Mouse (Mus musculus): ENCODE measurements around the gene Ice2. TPM values are rescaled to one million over a fixed set of nuclear protein-coding genes. Genes with fewer than 3 reads are reported as not detected.

The Ice2 gene
- polyA plus RNA-seq, 1 experiment = 8.0 TPM

DNA sequence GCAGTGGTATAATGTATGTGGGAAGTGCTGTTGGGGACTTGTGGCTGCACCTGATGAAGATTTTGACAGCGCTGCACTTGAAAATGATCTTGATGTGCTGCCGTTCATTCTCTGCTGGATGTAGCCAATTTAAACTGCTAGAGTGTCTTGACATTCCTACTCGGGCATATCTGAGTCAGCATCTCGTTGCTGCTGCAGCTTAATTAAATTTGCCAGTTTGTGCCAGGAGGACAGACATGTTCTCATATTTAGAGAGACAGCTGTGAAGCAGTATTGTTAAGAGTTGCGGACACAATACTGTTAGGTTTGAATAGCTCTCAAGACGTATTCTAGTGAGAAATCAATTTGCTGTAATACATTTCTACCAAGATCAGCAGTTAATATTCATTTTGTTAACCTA lies 7.0 kb downstream of the Ice2 start:
- no peak for DNase-seq (ENCODE audit: low spot score)

GRCm38 (mm10) chr9:69419476-69419875 lies 21.8 kb downstream of the Ice2 start:
- no peak for DNase-seq (ENCODE audit: low spot score)

DNA sequence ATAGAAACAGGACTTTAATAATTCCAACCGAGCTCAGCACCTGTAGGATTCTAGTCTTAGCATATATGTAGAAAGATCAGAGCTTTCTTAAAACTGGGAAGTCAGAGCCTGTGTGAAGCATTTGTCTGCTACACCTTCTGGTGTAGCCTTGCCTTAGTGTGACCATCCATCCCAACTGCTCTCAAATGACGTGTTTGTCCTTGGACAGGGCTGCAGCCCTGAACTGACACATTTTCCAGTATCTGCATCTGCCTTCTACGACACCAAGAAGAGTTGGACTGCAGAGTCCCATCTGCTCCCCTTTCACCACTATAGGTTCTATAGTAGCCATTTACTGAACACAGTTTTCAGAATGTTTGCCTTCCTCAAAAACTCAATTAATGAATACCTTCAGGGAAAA lies 32.8 kb downstream of the Ice2 start:
- no peak for DNase-seq (ENCODE audit: low spot score)

DNA sequence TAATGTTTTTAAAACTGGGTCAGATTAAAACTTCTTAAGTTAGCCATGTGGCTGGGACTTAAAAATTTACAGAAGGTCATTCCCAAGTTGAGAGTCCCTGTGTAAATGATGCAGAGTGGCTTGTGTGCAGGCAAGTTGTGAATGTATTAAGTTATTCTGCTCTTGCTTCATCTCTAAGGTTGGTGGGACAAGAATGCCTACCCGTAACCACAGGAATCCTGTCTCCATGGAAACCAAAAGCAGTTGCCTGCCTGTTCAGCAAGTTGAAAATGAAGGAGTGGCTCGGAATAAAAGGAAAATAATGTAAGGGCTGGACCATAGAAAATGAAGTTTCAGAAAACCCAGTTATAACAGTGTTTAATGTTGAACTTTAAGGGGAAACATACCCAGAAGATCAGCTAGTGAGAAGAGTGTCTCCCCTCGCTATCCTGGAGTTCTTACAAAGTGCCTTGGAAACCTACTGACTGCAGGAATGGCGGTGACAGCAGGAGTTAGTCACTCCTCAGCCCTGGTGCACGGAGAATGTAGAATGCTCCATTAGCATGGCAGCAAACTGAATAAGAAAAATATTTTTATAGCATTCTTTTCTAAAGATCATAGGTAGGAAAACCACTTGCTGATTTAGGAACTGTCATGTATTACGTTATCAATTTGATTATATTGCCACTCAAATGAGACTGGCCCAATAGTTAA lies 34.3 kb downstream of the Ice2 start:
- DNase-seq (ENCODE audit: low spot score) = no peak

- no peak for DNase-seq (ENCODE audit: low spot score)
Measured at GRCm38 (mm10) chr9:69435194-69435593, 37.5 kb downstream of the Ice2 start.

- no peak for DNase-seq (ENCODE audit: low spot score)
Measured at GRCm38 (mm10) chr9:69435662-69436061, 38.0 kb downstream of the Ice2 start.

- no peak for DNase-seq (ENCODE audit: low spot score)
Measured at GRCm38 (mm10) chr9:69439805-69440357, 42.2 kb downstream of the Ice2 start.

DNA sequence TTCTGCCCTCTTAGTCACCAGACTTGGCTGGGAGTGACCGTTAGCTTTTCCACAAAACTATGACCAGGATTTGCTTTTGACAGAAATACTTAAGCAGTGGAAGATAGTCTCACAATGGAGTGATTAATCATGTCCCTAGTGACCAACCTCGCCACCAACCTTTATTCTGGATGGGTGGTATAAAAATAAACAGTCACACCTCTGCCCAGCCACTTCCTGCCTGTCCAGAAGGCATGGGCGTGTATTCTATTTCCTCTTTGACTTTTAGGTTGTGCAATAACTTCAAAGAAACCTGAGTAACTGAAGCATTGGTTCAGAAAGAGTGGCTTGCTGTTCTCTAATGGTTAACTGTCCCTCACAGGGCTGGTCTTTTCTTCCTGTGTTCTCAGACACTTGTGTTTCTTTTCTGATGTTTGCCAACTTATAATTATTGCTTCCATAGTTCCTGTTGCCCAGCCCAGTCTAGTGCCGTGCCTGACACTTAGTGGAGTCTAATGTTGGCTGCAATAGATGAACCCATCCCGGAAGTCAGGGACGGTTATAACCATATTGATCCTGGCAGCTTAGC lies 44.8 kb downstream of the Ice2 start:
- no peak for DNase-seq (ENCODE audit: low spot score)

DNA sequence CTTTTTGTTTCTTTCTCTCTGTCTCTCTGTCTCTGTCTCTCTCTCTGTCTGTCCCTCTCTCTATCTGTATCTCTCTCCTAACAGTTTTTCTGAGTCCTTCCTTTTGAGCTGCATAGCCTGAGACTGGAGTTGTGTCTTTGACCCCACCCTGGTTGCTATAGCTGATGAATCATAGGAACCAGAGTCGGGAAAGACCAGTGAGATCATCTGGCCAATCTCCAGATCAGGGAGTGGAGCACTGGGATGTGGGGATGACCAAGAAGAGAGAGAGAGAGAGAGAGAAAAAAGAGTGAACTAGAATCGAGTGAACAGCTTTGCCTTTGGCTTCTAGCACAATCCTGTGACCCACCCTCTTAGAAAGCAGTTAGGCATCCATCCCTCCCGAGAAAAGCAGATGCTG lies 45.5 kb downstream of the Ice2 start:
- DNase-seq (ENCODE audit: low spot score) = no peak

DNA sequence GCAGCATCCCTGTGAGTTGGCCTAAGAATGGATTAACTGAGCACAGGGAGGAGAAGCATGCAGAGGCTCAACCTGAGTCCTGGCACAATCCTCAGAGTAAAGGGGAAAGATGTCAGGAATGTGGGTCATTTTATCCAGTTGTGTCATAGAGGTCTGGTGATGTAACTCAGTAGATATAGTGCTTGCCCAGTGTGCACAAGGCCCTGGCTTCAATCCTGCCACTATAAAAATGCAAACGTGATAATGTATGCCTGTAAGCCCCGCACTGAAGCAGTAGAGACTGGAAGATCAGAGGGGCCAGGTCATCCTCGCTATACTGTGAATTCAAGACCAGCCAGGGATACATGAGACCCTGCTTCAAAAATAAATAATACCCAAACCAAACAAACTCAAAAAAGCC lies 51.1 kb downstream of the Ice2 start:
- no peak for DNase-seq (ENCODE audit: low spot score)

DNA sequence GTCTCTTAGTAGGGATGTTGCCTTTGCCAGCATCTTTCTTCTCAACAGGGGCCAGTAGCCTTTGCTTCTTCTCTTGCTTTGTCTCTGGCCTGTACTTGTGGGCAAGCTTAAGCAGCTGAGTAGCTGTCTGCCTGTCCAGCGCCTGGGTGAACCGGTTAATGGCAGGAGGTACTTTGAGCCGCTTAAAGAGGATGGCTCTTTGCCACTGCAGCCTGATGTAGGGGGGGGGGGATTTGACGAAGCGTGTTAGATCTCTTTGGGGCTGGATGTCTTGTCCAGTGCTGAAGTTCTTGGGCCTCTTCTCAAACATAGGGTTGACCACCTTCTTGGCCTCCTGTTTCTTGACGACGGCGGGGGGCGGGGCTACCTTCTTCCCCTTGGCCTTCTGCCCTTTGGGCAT lies 52.9 kb downstream of the Ice2 start:
- DNase-seq (ENCODE audit: low spot score) = no peak

GRCm38 (mm10) chr9:69451886-69452810 lies 54.4 kb downstream of the Ice2 start:
- no peak for DNase-seq (ENCODE audit: low spot score)

GRCm38 (mm10) chr9:69453066-69453900 lies 55.6 kb downstream of the Ice2 start, which contains the start of gene Anxa2:
Gene Anxa2 (plus strand): TSS chr9:69453620.
- peak; percentile 90 for DNase-seq (ENCODE audit: low spot score)

GRCm38 (mm10) chr9:69453901-69454666 lies 56.4 kb downstream of the Ice2 start:
- DNase-seq (ENCODE audit: low spot score) = no peak

DNA sequence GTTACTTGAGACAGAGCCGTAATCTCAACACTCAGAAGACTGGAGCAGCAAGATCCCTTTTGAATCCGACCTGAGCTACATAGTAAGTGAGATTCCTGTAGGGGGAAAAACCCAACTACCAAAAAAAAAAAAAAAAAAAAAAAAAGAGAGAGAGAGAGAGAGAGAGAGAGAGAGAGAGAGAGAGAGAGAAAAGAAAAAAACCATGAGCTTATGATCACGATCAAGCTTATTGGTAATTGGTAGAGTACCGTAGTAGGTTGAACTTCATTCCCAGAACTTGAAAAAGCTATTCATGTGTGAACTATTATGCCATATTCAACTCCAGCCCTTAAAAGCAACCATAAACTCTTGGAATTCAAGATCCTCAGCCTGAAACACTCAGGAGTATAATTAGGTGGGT lies 57.0 kb downstream of the Ice2 start:
- no peak for DNase-seq (ENCODE audit: low spot score)

DNA sequence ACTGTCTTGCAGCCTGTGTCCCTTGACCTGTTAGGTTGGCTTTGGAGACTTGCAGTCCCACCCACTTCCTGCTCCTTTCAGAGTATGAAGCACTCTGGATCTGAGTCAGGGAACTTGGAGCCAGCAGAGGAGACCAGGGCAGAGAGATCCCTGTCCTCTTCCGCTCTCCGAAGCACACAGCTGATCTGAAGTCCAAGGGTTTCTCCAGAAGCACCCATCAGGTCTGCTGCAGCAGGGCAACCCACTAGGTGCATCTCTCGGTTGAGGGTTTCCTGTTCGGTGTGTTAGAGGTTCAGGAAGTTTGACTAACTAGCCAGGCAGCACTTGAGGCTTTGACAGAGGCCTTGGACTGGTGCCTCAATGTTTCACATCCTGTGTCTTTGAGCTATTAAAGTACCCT lies 57.7 kb downstream of the Ice2 start:
- DNase-seq (ENCODE audit: low spot score) = no peak

DNA sequence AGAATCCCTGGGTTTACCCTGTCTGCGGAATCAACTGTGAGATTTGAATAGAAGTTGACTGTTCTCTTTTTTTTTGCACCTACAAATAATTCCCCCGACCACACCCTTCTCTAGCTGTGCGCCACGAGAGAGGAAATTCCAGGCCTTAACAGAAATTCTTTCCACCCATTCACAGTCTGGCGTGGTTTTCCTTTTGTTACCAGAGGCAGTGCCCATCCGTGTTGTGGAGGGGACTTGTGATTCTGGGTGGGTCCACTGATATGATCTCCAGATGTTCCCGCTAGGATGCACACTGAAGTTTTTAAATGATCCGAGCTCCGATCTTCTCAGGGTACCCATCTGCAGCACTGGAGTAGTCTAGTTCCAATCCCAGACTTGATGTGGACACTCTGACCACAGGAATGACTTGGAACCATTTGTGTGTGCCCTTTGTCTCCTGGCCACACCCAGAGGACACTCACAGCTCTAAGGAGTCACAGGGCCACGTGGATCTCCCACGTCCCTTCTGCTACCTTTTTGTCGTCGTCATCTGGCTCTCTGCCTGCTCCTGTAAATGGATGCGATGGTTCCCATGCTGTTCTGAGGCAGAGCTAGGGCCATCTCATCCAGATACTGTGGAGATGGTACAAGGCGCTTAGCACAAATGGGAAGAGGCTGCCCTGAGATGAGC lies 58.8 kb downstream of the Ice2 start:
- no peak for DNase-seq (ENCODE audit: low spot score)

DNA sequence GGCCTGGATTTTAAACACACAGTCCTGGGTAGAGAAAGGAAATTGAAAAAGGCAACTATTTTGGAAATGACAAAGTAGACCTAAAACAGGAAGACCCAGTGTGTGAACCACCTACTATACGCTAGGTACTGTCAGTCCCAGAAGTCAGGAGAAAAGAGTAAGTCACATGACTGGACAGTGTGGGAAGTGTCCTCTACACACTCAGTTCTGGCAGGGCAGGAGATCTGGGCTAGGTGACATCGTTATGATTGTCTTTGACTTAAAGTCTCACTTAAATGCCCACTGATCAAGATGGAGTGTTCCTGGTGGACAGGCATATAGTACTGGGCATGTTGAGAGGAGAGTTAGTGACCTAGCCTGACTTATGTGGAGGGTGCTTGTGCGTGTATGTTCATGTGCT lies 59.4 kb downstream of the Ice2 start:
- DNase-seq (ENCODE audit: low spot score) = no peak

- no peak for DNase-seq (ENCODE audit: low spot score)
Measured at GRCm38 (mm10) chr9:69457747-69458625, 60.3 kb downstream of the Ice2 start.
